Comparison of ENCODE assay signal across 17 mouse cellular contexts in genomic region chr6:124937493-124937892, GRCm38 (mm10). TPM values are rescaled to one million over a fixed set of nuclear protein-coding genes. Genes with fewer than 3 reads are reported as not detected.
"Had no signal": no experiment of that assay in that cellular context is flagged by ENCODE, and none has a peak within 500 bp of the region (broad histone marks: within the 10 kb centered on the region; RNA-seq: fewer than 3 reads in every experiment).

No protein-coding gene starts in this region.

- H3K27ac ChIP-seq: left cerebral cortex, adult 2 months; limb, embryonic 10.5 days; liver, embryonic 15.5 days; lung, embryonic 15.5 days; midbrain, embryonic 10.5 days; neural tube, embryonic 15.5 days had no signal

- H3K27me3 ChIP-seq: liver, embryonic 15.5 days; lung, embryonic 15.5 days; neural tube, embryonic 15.5 days had no signal

- DNase-seq: kidney, adult 18-20 months; kidney, postnatal 10 days; kidney, postnatal 4 days; midbrain, embryonic 14.5 days; right cerebral cortex, adult 18-20 months; thymus, adult 18-20 months; thymus, postnatal 14 days had no signal

- H3K4me3 ChIP-seq: left cerebral cortex, adult 2 months; limb, embryonic 10.5 days; liver, embryonic 15.5 days; lung, embryonic 15.5 days; midbrain, embryonic 10.5 days; myocyte; neural tube, embryonic 15.5 days had no signal

RNA-seq across cellular contexts. Expression of gene Cd4, which starts 49.5 kb away (rescaled TPM):
- polyA plus RNA-seq: kidney, embryonic 14.5 days; limb, embryonic 10.5 days; liver, embryonic 11.5 days; midbrain, embryonic 10.5 days; myocyte; neural tube, embryonic 11.5 days had no signal
